Mouse (Mus musculus) B cell, adult 2 months (primary cell): Measurements from ENCODE around the gene Bloc1s4.

Experiments
- DNase-seq, 2 experiments: peaks; one replicate each; pipeline ENCODE4 v3.0.0; 2022

The Bloc1s4 gene

GRCm38 (mm10) chr5:36714832-36715231 lies 33.6 kb downstream of the Bloc1s4 start:
- DNase-seq, result no peak

GRCm38 (mm10) chr5:36713693-36714092 lies 34.8 kb downstream of the Bloc1s4 start:
- DNase-seq, result no peak

- DNase-seq, result peak; percentile 89 to 93
Measured at GRCm38 (mm10) chr5:36712553-36713534, 35.6 kb downstream of the Bloc1s4 start.

- no peak for DNase-seq
Measured at GRCm38 (mm10) chr5:36711863-36712262, 36.6 kb downstream of the Bloc1s4 start.

GRCm38 (mm10) chr5:36705792-36706191 lies 42.7 kb downstream of the Bloc1s4 start:
- no peak for DNase-seq

GRCm38 (mm10) chr5:36705390-36705789 lies 43.1 kb downstream of the Bloc1s4 start:
- no peak for DNase-seq

GRCm38 (mm10) chr5:36704684-36705083 lies 43.8 kb downstream of the Bloc1s4 start:
- DNase-seq, result no peak

DNA sequence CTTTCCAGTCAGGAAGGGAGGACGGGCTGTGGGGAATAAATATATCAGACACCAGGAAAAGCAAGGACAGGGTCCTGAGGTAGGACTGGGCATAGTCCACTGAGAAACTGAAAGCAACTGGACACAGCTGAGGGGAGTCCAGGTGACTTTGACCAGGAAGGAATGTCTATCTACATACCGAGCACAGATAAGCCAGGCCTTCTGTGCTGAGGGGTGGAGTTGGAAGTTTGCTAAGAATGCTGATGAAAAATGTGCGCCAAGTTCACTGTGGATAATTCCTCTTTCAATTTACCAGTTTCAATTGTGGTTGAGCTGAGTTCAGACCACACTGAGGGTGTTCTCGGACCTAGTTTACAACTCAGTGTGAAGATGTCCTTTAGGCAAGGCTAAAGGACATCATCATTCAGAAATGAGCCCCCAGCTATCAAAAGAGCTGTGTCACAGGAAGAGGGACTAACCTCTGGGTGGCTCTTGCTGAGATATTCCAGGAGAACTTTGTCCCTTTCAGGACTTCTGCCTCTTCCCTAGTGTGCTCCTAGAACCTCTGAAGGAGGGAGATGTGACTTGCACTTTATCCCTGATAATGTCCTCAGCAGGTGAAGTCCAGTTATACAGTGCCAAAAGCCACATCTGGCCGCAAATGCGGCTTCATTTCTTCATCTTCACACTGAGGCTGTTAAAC lies 47.4 kb downstream of the Bloc1s4 start:
- DNase-seq, result no peak

DNA sequence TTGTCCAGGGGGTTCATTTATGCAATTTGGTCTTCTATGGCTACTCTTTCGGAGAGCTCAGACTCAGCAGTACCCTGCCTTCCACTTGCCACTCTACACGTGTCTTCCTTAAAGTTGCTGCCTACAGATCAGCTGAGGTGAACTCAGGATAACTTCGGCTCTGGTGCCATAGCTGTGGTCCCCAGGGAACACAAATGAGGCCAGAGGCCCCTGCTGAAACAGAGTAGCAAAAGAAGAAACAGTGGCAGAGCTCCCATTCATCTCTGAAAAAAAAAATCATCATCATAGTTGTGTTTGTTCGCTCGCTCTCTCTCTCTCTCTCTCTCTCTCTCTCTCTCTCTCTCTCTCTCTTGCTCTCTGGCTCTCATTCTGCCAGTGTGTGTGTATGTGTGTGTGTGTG lies 49.8 kb downstream of the Bloc1s4 start:
- no peak for DNase-seq

GRCm38 (mm10) chr5:36698067-36698670 lies 50.3 kb downstream of the Bloc1s4 start:
- no peak for DNase-seq
